Mouse (Mus musculus) liver, embryonic 18 days (tissue): Measurements from ENCODE around the gene Entpd3. TPM values are rescaled to one million over a fixed set of nuclear protein-coding genes. Genes with fewer than 3 reads are reported as not detected.

Experiments
- polyA plus RNA-seq: library from polyadenylated mRNA; depleted of rRNA; stranded (reverse); fragments of >200 nt; gene quantifications from 2 replicates; pipeline ENCODE4 v1.2.3, GENCODE M21; 2012; rRNA removed

Gene Entpd3
- polyA plus RNA-seq, result 0.07 and 0.08 TPM in 2 replicates

GRCm38 (mm10) chr9:120539662-120540251 is at the start of gene Entpd3:
Gene Entpd3, plus strand, starts transcription at chr9:120539818.

DNA sequence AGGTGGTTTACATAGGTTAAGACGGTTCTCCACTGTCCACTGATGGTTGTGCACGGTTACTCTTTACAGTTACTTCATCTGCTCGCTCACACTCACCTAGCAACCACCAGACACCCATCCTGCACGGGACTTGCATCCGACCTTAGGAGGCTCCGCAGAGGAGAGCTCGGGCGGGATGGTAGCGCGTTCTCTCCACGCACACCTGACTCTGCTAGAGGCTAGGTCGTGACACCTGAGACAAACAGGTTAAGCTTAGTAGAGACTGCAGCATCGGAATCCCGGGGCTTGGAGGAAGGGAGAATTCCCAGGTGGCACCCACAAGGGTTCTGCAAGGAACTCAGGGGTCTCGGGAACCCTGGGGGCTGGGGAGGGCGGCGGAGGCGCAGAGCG is 47.6 kb upstream of the Entpd3 start, which contains the start of gene Eif1b:
Gene Eif1b (plus strand): TSS at position 223 of the 390 bp plus-strand sequence.

DNA sequence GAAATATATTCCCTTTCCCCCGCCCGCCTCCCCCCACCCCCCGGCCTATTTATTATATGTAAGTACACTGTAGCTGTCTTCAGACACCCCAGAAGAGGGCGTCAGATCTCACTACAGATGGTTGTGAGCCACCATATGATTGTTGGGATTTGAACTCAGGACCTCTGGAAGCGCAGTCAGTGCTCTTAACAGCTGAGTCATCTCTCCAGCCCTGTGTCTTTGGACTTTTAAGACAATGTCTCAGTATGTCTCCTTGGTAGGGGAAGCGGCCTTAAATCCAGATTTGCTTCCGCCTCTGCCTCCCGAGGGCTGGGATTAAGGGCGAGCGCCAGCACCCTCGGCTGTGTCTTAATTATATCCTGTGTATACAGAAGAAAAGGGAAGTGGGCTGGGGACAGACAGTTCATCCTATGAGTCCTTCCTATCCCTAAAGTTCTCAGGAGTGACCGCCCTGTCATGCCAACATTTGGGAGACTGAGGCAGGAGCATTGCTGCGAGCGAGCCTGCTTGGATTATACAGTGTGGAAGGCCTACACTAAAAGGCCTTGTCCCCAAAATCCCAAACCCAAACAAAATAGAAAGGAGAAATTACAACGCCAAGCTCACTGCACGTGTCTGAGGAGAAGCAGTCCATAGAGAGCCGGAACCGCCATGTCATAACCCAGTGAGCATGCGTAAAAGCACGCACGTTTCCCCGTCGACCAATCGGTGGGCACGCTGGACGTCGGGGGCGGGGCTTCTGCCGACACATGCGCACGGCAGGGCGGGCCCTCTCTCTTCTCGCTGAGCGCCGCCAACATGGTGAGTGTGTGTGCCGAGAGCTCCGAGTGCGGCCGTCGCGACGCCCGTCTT is 31.3 kb downstream of the Entpd3 start, which contains the start of gene Rpl14:
Gene Rpl14 (plus strand): TSS at position 704 of the 852 bp plus-strand sequence.

Other genes with a start within 250 kb of the Entpd3 start
- gene Myrip, start 238.3 kb upstream of the Entpd3 start, polyA plus RNA-seq, result 0.04 and 0.10 TPM in 2 replicates
- 20.0 and 20.9 TPM in 2 replicates for gene Eif1b, start 47.6 kb upstream of the Entpd3 start, polyA plus RNA-seq
- 393 and 432 TPM in 2 replicates for gene Rpl14, start 31.6 kb downstream of the Entpd3 start, polyA plus RNA-seq